Mouse (Mus musculus): ENCODE measurements around the gene Iqce. TPM values are rescaled to one million over a fixed set of nuclear protein-coding genes. Genes with fewer than 3 reads are reported as not detected.
A peak's percentile ranks its signal among the peaks of the same experiment; 100 is the strongest.

Iqce gene
- total and polyA plus RNA-seq, 3 experiments, result 2.2 to 11.2 (median 5.3) TPM

DNA sequence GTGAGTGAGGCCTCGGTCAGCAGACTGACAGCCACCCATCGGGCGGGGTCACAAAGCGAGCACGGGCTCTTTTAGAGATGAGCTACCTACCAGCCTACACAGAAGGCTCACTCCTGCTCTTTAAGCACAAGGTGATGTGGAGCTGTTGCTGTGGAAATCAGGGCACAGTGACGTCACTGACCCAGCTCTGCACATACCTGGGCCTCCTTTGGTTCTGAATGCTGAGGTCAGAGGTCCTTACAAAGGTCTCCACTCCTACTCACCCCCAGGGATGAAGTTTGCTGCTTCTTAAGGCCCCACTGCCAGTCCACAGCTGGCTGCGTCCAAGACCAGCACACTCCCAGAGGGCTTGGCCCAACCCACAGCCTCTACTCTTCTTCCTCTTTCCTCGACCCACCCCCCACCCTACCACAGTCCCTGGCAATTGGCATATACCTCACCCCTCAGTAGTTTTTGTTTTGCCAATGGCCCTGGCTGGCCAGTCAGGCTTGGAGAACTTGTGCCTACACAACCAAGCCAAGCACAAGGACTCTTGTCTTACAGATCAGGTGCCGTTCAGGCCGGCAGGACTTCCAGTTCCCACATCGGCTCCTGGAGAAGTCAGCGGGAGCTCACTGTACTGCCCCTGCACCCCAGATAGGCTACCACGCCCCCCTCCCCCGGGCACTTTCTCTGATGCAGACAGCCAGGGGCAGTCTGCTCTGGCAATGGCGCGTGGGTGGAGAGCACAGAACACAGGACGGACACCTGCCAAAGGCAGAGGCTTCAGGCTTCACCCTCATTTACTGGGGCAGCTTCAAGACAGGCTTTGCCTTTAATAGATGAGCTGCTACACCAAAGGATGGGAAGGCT lies 39.2 kb downstream of the Iqce start:
- no peak overlapping the region for H3K4me2 ChIP-seq (ENCODE audit: insufficient read depth, low read depth, poor library complexity, severe bottlenecking)
- H3K9me3 ChIP-seq (replicated peaks; ENCODE audit: low read length), result no peaks in the 10 kb centered on the region
- in situ Hi-C loops (cut with MboI; ENCODE audit: low pct_ligation_motif_present, low pct_unique_long_range_greater_than_20kb, low sequenced_read_pairs) (no loop called here), dilution Hi-C loops (cut with MboI; ENCODE audit: extremely low pct_ligation_motif_present, extremely low pct_unique_long_range_greater_than_20kb, low sequenced_read_pairs) (no loop called here)
- peak; percentile 45 for DNase-seq (ENCODE audit: extremely low read depth)
- no peak for TF ChIP-seq MAFK (IDR thresholded peaks at IDR 0.05; ENCODE audit: insufficient replicate concordance, low read length)
- no peak for TF ChIP-seq CHD2 (IDR thresholded peaks at IDR 0.05; ENCODE audit: low read length)
- peak; percentile 23; the same call in 1 of the 2 replicates for TF ChIP-seq EP300 (IDR thresholded peaks at IDR 0.05; ENCODE audit: low read length)
- no peak for TF ChIP-seq CTCF (conservative IDR thresholded peaks at IDR 0.05 in 1 of 2, IDR thresholded peaks at IDR 0.05 in 1 of 2; ENCODE audit: low read depth in 2 of 2, low read length in 2 of 2)
- H3K9ac ChIP-seq (ENCODE audit: insufficient read depth, low read depth), result no peak overlapping the region
- H3K27me3 ChIP-seq (replicated peaks), result no peaks in the 10 kb centered on the region
- H3K36me3 ChIP-seq (replicated peaks in 1 of 2; ENCODE audit: control insufficient read depth in 1 of 2, insufficient read depth in 1 of 2, low read length in 1 of 2), result peaks cover 0 to 8% of the 10 kb centered on the region in 2 experiments
- H3K4me3 ChIP-seq (replicated peaks in 1 of 3; ENCODE audit: low read depth in 2 of 3, low read length in 2 of 3, poor library complexity in 1 of 3), result peak overlapping the region in 1 of 3 experiments; percentile 27
- H3K4me1 ChIP-seq (ENCODE audit: control insufficient read depth in 1 of 2, insufficient read depth in 2 of 2), result peaks cover 9 to 56% of the 10 kb centered on the region in 2 experiments
- no peaks in the 10 kb centered on the region for H3K79me2 ChIP-seq (replicated peaks; ENCODE audit: control insufficient read depth, extremely low read depth, insufficient read depth, poor library complexity, severe bottlenecking)
- H3K27ac ChIP-seq (ENCODE audit: insufficient read depth, low read depth), result no peak overlapping the region

GRCm38 (mm10) chr5:140661875-140662643 lies 40.1 kb downstream of the Iqce start:
- Histone ChIP-seq H3K79me2 (replicated peaks; ENCODE audit: control insufficient read depth, extremely low read depth, insufficient read depth, poor library complexity, severe bottlenecking) (no peaks in the 10 kb centered on the region), H3K4me3 (replicated peaks in 1 of 3; ENCODE audit: low read depth in 2 of 3, low read length in 2 of 3, poor library complexity in 1 of 3) (peak overlapping the region in 1 of 3 experiments; percentile 27), H3K27me3 (replicated peaks) (no peaks in the 10 kb centered on the region), H3K9ac (ENCODE audit: insufficient read depth, low read depth) (no peak overlapping the region), H3K27ac (ENCODE audit: insufficient read depth, low read depth) (no peak overlapping the region), H3K4me1 (ENCODE audit: control insufficient read depth in 1 of 2, insufficient read depth in 2 of 2) (peaks cover 9 to 53% of the 10 kb centered on the region in 2 experiments), H3K4me2 (ENCODE audit: insufficient read depth, low read depth, poor library complexity, severe bottlenecking) (peak overlapping the region; percentile 4; the same call in 1 of the 2 replicates), H3K36me3 (replicated peaks in 1 of 2; ENCODE audit: control insufficient read depth in 1 of 2, insufficient read depth in 1 of 2, low read length in 1 of 2) (peaks cover 0 to 4% of the 10 kb centered on the region in 2 experiments), H3K9me3 (replicated peaks; ENCODE audit: low read length) (no peaks in the 10 kb centered on the region)
- TF ChIP-seq SMC3 (IDR thresholded peaks at IDR 0.05; ENCODE audit: low read depth, low read length) (no peak), BHLHE40 (IDR thresholded peaks at IDR 0.05; ENCODE audit: low read depth, low read length) (peak; percentile 40; the same call in 1 of the 2 replicates), ZMIZ1 (IDR thresholded peaks at IDR 0.05; ENCODE audit: low read depth, low read length) (no peak), ZC3H11A (IDR thresholded peaks at IDR 0.05; ENCODE audit: low read depth, low read length) (no peak), CTCF (conservative IDR thresholded peaks at IDR 0.05 in 1 of 2, IDR thresholded peaks at IDR 0.05 in 1 of 2; ENCODE audit: low read depth in 2 of 2, low read length in 2 of 2) (no peak), GABPA (IDR thresholded peaks at IDR 0.05; ENCODE audit: insufficient replicate concordance, low read depth, low read length) (no peak), MEF2A (IDR thresholded peaks at IDR 0.05; ENCODE audit: borderline replicate concordance, low read depth, low read length) (no peak), POLR2A (IDR thresholded peaks at IDR 0.05; ENCODE audit: low read depth, low read length) (no peak)
- DNase-seq (ENCODE audit: extremely low read depth), result no peak
- dilution Hi-C loops (cut with MboI; ENCODE audit: extremely low pct_ligation_motif_present, extremely low pct_unique_long_range_greater_than_20kb, low sequenced_read_pairs) (no loop called here), in situ Hi-C loops (cut with MboI; ENCODE audit: low pct_ligation_motif_present, low pct_unique_long_range_greater_than_20kb, low sequenced_read_pairs) (no loop called here)
